Mouse (Mus musculus) intestine, embryonic 14.5 days (tissue): ENCODE results near the gene Tspan6. TPM values are rescaled to one million over a fixed set of nuclear protein-coding genes. Genes with fewer than 3 reads are reported as not detected.

Experiments
- ATAC-seq: fragments of 200-750 bp; cut with Nextera tagmentation; replicated peaks from 2 replicates; pipeline ENCODE4 v1.8.0; 2017; ENCODE audit warnings: low read depth, moderate number of reproducible peaks, moderate TSS enrichment, moderate library complexity; ENCODE audit not compliant: low FRiP score, low TSS enrichment
- DNase-seq: peaks from one replicate; pipeline ENCODE4 v3.0.0-alpha.2; 2018; ENCODE audit warnings: low spot score
- H3K27ac ChIP-seq: fragments of 300-500 bp; sonication (generic); 2 replicates; pipeline ENCODE4 v1.5.1; 2014; ENCODE audit warnings: low read depth, mild to moderate bottlenecking, control low read depth
- H3K27me3 ChIP-seq: fragments of 300-500 bp; sonication (generic); replicated peaks from 2 replicates; pipeline ENCODE4 v1.6.1; 2014; ENCODE audit warnings: low read length, control low read depth; ENCODE audit not compliant: control insufficient read depth, insufficient read depth
- H3K36me3 ChIP-seq: fragments of 300-500 bp; sonication (generic); 2 replicates; pipeline ENCODE4 v1.6.1; 2014; ENCODE audit warnings: low read length, control low read depth; ENCODE audit not compliant: control insufficient read depth, insufficient read depth
- H3K4me1 ChIP-seq: fragments of 300-500 bp; sonication (generic); replicated peaks from 2 replicates; pipeline ENCODE4 v1.6.1; 2014; ENCODE audit warnings: low read length, control low read depth, mixed read lengths; ENCODE audit not compliant: control insufficient read depth, insufficient read depth
- H3K4me2 ChIP-seq: fragments of 300-500 bp; sonication (generic); 2 replicates; pipeline ENCODE4 v1.6.1; 2014; ENCODE audit warnings: low read length
- H3K4me3 ChIP-seq: fragments of 300-500 bp; sonication (generic); 2 replicates; pipeline ENCODE4 v1.5.1; 2014; ENCODE audit warnings: low read depth, low read length, control low read depth, mixed read lengths
- H3K9ac ChIP-seq: fragments of 300-500 bp; sonication (generic); 2 replicates; pipeline ENCODE4 v1.6.1; 2014; ENCODE audit warnings: mild to moderate bottlenecking, low read length
- H3K9me3 ChIP-seq: fragments of 300-500 bp; sonication (generic); 2 replicates; pipeline ENCODE4 v1.6.1; 2016; ENCODE audit warnings: low read length, control low read depth; ENCODE audit not compliant: control insufficient read depth
- WGBS: fragments of 180-500 bp; shearing (Covaris S2); extraction: QIAGEN DNeasy Blood & Tissue Kit; methylation state at CpG from one replicate; pipeline ENCODE4 v1.1.7; 2014; 5-methylcytosine and 5-hydroxymethylcytosine counted together
- polyA plus RNA-seq: library from polyadenylated mRNA; unstranded; fragments of >200 nt; fragmentation: Nextera tagmentation; extraction: Ambion mirVana; gene quantifications from 2 replicates; pipeline ENCODE4 v1.2.1, GENCODE M21; 2014

Tspan6 gene
- 127 and 144 TPM in 2 replicates for polyA plus RNA-seq

GRCm38 (mm10) chrX:133898014-133898542 is at the start of gene Tspan6:
TSS of gene Tspan6 (minus strand) at chrX:133898429.
- Histone ChIP-seq H3K27ac (no peak within 1 kb of the TSS), H3K27me3 (no peaks in the 10 kb centered on the region), H3K4me3 (peak within 1 kb of the TSS; percentile 54), H3K4me2 (peak within 1 kb of the TSS; percentile 52), H3K36me3 (peaks cover 14% of the 10 kb centered on the region; the same call in 1 of the 2 replicates), H3K4me1 (no peaks in the 10 kb centered on the region), H3K9me3 (no peaks in the 10 kb centered on the region), H3K9ac (peak within 1 kb of the TSS; percentile 66)
- peak; percentile 87 for ATAC-seq
- WGBS, result 19% methylated on average over 33 of the region's 33 CpGs
- peak; percentile 89 for DNase-seq

DNA sequence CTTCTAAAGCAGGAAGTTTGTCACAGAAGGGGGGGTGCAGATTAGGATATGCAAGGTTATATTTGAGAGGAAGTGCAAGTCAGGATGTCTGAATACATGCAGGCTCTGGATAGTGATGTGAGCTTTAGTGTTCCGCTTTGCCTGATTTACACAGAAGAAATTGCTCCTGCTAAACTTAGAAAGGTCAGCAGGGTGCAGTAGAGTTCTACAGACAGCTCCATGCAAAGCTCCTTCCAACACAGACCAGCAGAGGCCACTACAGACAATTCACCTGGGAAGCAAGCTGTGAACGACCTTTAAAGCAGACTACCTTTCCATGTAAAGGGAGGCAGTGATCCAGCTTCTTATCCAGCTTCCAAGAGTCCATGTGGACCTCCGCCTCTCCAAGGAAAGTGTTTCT is 49.2 kb upstream of the Tspan6 start:
- Histone ChIP-seq H3K4me1 (no peaks in the 10 kb centered on the region), H3K4me2 (no peak overlapping the region), H3K27ac (no peak overlapping the region), H3K4me3 (no peak overlapping the region), H3K27me3 (no peaks in the 10 kb centered on the region), H3K9me3 (no peaks in the 10 kb centered on the region), H3K36me3 (no peaks in the 10 kb centered on the region), H3K9ac (no peak overlapping the region)
- DNase-seq (peak; percentile 58), ATAC-seq (0 out of 2 replicates have a peak, but pooled peaks have one; percentile 40)
- WGBS, result 47% methylated on average over 3 of the region's 3 CpGs

GRCm38 (mm10) chrX:133939561-133939960 is 41.3 kb upstream of the Tspan6 start:
- H3K4me3 ChIP-seq, result no peak overlapping the region
- no peaks in the 10 kb centered on the region for H3K9me3 ChIP-seq
- no peak for DNase-seq

GRCm38 (mm10) chrX:133936605-133937225 is 38.5 kb upstream of the Tspan6 start:
- Histone ChIP-seq H3K4me3 (no peak overlapping the region), H3K9ac (no peak overlapping the region), H3K4me2 (no peak overlapping the region), H3K27ac (no peak overlapping the region), H3K4me1 (no peaks in the 10 kb centered on the region), H3K36me3 (no peaks in the 10 kb centered on the region), H3K27me3 (no peaks in the 10 kb centered on the region), H3K9me3 (no peaks in the 10 kb centered on the region)
- DNase-seq, result no peak
- ATAC-seq, result no peak
- WGBS, result 89% methylated on average over 4 of the region's 4 CpGs

More at GRCm38 (mm10) chrX:133939561-133939960, 41.3 kb upstream of the Tspan6 start:
- no peaks in the 10 kb centered on the region for H3K27me3 ChIP-seq
- H3K27ac ChIP-seq, result no peak overlapping the region
- H3K36me3 ChIP-seq, result no peaks in the 10 kb centered on the region
- no peak overlapping the region for H3K4me2 ChIP-seq
- no peak overlapping the region for H3K9ac ChIP-seq
- WGBS, result 62% methylated on average over 1 of the region's 1 CpGs
- no peak for ATAC-seq
- H3K4me1 ChIP-seq, result no peaks in the 10 kb centered on the region

DNA sequence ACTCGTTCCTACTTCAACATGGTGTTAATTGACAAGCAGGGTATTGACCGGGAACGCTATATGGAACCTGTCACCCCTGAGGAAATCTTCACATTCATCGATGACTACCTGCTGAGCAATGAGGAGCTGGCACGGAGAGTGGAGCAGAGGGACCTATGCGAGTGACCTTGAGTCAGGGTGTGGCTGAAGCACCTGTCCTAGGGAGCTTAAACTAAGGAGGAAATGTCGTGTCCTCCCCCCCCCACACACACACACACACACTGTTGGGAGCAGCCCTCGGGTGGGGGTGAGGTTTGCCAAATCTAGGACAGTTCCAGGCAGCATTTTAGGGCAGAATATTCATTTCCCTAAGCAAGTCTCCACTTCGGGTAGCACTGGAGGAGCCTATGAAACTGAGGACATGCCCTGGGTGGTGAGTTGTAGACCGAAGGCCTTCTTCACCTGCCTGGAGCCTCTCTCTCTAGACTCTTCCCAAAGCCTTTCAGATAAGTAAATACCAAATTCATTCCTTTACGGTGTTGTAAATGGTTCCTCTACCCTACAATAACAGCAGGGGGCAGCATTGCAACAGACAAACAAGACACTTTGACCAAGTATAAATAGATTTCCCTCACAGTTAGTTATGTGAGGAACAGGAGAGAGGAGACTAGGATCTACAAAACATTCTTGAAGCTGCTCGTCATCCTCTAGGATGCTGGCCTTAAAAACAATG is 33.2 kb upstream of the Tspan6 start:
- H3K9ac ChIP-seq, result no peak overlapping the region
- ATAC-seq (no peak), DNase-seq (no peak)
- WGBS, result 58% methylated on average over 12 of the region's 12 CpGs
- H3K27ac ChIP-seq, result no peak overlapping the region
- no peak overlapping the region for H3K4me3 ChIP-seq
- H3K27me3 ChIP-seq, result no peaks in the 10 kb centered on the region
- no peaks in the 10 kb centered on the region for H3K36me3 ChIP-seq
- no peaks in the 10 kb centered on the region for H3K4me1 ChIP-seq
- no peak overlapping the region for H3K4me2 ChIP-seq
- no peaks in the 10 kb centered on the region for H3K9me3 ChIP-seq

DNA sequence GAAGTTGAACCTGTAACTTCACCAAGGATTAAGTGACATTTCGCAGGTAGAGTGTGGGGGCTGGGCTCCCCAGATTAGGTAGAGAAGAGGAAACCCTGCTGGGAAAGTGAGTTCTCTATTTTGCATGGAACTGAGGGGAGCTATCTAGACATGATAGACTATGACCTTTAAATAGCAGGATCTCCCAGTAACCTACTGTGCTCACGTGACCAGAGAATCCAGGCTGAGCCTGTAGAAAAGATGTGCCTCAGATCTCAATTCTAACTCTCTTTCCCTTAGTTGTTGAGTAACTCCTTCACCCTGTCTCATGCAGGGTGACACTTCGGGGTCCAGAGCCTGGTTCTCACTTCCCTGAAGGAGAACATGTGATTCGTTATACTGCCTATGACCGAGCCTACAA is 28.5 kb upstream of the Tspan6 start:
- Histone ChIP-seq H3K36me3 (no peaks in the 10 kb centered on the region), H3K4me2 (no peak overlapping the region), H3K9me3 (no peaks in the 10 kb centered on the region), H3K4me3 (no peak overlapping the region), H3K9ac (no peak overlapping the region), H3K27me3 (no peaks in the 10 kb centered on the region), H3K27ac (no peak overlapping the region), H3K4me1 (no peaks in the 10 kb centered on the region)
- 83% methylated on average over 5 of the region's 5 CpGs for WGBS
- no peak for DNase-seq
- ATAC-seq, result no peak

DNA sequence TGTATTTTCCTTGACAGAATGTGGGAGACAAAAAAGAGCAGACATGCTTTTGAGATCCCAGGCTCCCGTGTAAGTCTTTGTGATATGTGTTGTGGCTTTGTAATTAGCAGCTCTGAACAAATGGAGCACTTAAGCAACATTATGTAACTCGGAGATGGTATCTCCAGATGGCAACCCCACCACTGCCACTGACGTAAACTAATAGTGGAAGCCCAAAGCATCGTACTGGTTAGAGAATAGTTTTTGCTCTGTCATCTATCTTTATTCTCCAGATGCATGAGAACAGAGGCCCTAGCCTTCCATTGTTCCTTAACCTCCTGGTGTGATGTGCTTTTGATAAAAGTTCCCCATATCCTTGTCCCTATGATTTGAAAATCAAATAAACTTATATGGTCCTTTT is 23.0 kb upstream of the Tspan6 start:
- H3K9ac ChIP-seq, result no peak overlapping the region
- no peaks in the 10 kb centered on the region for H3K36me3 ChIP-seq
- 76% methylated on average over 4 of the region's 4 CpGs for WGBS
- no peak for DNase-seq
- ATAC-seq, result no peak
- H3K27ac ChIP-seq, result no peak overlapping the region
- no peaks in the 10 kb centered on the region for H3K9me3 ChIP-seq
- no peak overlapping the region for H3K4me2 ChIP-seq
- no peaks in the 10 kb centered on the region for H3K4me1 ChIP-seq
- H3K27me3 ChIP-seq, result no peaks in the 10 kb centered on the region
- H3K4me3 ChIP-seq, result no peak overlapping the region

DNA sequence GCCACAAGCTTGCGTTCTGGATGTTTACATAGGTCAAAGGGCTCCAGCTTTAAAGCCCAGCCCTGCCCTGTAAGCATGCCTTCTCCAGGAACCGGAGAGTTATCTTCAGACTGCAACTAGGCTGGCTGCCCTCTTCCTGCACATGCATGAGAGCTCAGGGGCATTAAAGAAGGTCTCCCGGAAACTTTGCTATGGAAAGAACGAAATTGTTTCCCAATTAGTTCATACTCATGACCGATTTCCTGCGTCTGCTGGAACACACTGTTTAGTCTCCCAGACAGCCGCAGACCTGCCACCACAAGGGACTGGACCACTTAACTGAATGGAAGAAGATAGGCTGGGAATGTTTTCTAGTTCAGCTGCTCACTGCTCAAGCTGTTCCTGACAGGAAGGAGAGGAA is 16.0 kb upstream of the Tspan6 start:
- Histone ChIP-seq H3K4me2 (no peak overlapping the region), H3K9me3 (no peaks in the 10 kb centered on the region), H3K4me3 (no peak overlapping the region), H3K27me3 (no peaks in the 10 kb centered on the region), H3K36me3 (no peaks in the 10 kb centered on the region), H3K27ac (peak overlapping the region; percentile 27; the same call in 1 of the 2 replicates), H3K4me1 (no peaks in the 10 kb centered on the region), H3K9ac (no peak overlapping the region)
- 25% methylated on average over 7 of the region's 7 CpGs for WGBS
- ATAC-seq (no peak), DNase-seq (no peak)
